Mouse (Mus musculus): ENCODE measurements around the gene Tlk1. TPM values are rescaled to one million over a fixed set of nuclear protein-coding genes. Genes with fewer than 3 reads are reported as not detected.

The Tlk1 gene
- polyA plus RNA-seq (2017; shearing (Covaris generic)) = 22.5 TPM

GRCm38 (mm10) chr2:70825371-70826051, at the start of gene Tlk1:
TSS of gene Tlk1 (minus strand) at chr2:70825728.

Other genes starting within 250 kb of the Tlk1 start
- 74.1 TPM for gene Gorasp2, start 164.2 kb downstream of the Tlk1 start, polyA plus RNA-seq (2017; shearing (Covaris generic))
- 1.4 TPM for gene Gm26558, start 163.6 kb downstream of the Tlk1 start, polyA plus RNA-seq (2017; shearing (Covaris generic))
- gene Dcaf17, start 229.6 kb upstream of the Tlk1 start, polyA plus RNA-seq (2017; shearing (Covaris generic)) = 61.1 TPM
- gene Mettl8, start 229.9 kb upstream of the Tlk1 start, polyA plus RNA-seq (2017; shearing (Covaris generic)) = 28.3 TPM